Mouse (Mus musculus) kidney, postnatal 4 days (tissue): ENCODE results near the gene Sbno2.
A peak's percentile ranks its signal among the peaks of the same experiment; 100 is the strongest.

ENCODE experiments used
- DNase-seq, 2 experiments: peaks; one replicate each; pipeline ENCODE4 v3.0.0; 2021; ENCODE audit warnings: mixed read lengths in 2 of 2

Sbno2 gene

GRCm38 (mm10) chr10:80121639-80122038 is 16.3 kb upstream of the Sbno2 start:
- DNase-seq = no peak

- no peak for DNase-seq
These were observed 14.8 kb upstream of the Sbno2 start for GRCm38 (mm10) chr10:80120146-80120545.

GRCm38 (mm10) chr10:80118552-80118951 is 13.2 kb upstream of the Sbno2 start:
- no peak for DNase-seq

GRCm38 (mm10) chr10:80117736-80118135 is 12.4 kb upstream of the Sbno2 start:
- no peak for DNase-seq

GRCm38 (mm10) chr10:80116927-80117691 is 11.7 kb upstream of the Sbno2 start:
- DNase-seq = peak; percentile 47 to 68

GRCm38 (mm10) chr10:80116563-80116926 is 11.2 kb upstream of the Sbno2 start:
- DNase-seq = peak; percentile 34 to 43

- DNase-seq = no peak
These were observed 10.6 kb upstream of the Sbno2 start for GRCm38 (mm10) chr10:80115944-80116335.

- peak; percentile 100 for DNase-seq
These were observed 10.0 kb upstream of the Sbno2 start, which contains the start of gene Stk11 for GRCm38 (mm10) chr10:80115290-80115943. TSS of gene Stk11 (plus strand) at chr10:80115803.

GRCm38 (mm10) chr10:80114341-80115284 is 9.2 kb upstream of the Sbno2 start:
- DNase-seq = peak; percentile 97

GRCm38 (mm10) chr10:80107678-80108077 is 2.3 kb upstream of the Sbno2 start:
- DNase-seq = no peak

GRCm38 (mm10) chr10:80105926-80106325 is 555 bp upstream of the Sbno2 start:
- no peak for DNase-seq

GRCm38 (mm10) chr10:80104181-80104580 is 1.2 kb downstream of the Sbno2 start:
- no peak for DNase-seq

- no peak for DNase-seq
These were observed 2.3 kb downstream of the Sbno2 start for GRCm38 (mm10) chr10:80103032-80103431.

- peak; percentile 92 to 95 for DNase-seq
These were observed 3.0 kb downstream of the Sbno2 start for GRCm38 (mm10) chr10:80102216-80102915.

- peak; percentile 55 to 72 for DNase-seq
These were observed 4.4 kb downstream of the Sbno2 start for GRCm38 (mm10) chr10:80100982-80101381.

- DNase-seq = no peak
These were observed 6.7 kb downstream of the Sbno2 start for GRCm38 (mm10) chr10:80098630-80099029.

GRCm38 (mm10) chr10:80097275-80097674 is 8.1 kb downstream of the Sbno2 start:
- DNase-seq = peak; percentile 32 to 59

- peak in 1 of 2 experiments; percentile 38 for DNase-seq
These were observed 9.8 kb downstream of the Sbno2 start for GRCm38 (mm10) chr10:80095547-80095946.

- DNase-seq = no peak
These were observed 10.7 kb downstream of the Sbno2 start for GRCm38 (mm10) chr10:80094684-80095083.

- DNase-seq = no peak
These were observed 11.3 kb downstream of the Sbno2 start for GRCm38 (mm10) chr10:80094085-80094484.

GRCm38 (mm10) chr10:80092690-80093089 is 12.7 kb downstream of the Sbno2 start:
- DNase-seq = no peak

GRCm38 (mm10) chr10:80091527-80091926 is 13.8 kb downstream of the Sbno2 start:
- DNase-seq = no peak
